Mouse (Mus musculus) kidney, embryonic 15.5 days (tissue): ENCODE results near the gene Gm5796. TPM values are rescaled to one million over a fixed set of nuclear protein-coding genes. Genes with fewer than 3 reads are reported as not detected.
"Not testable (repeated sequence)": the region's sequence is repeated elsewhere in the genome, so short reads cannot be mapped to it uniquely, and the experiment has no call there.

Experiments
- ATAC-seq: fragments of 200-750 bp; cut with Nextera tagmentation; replicated peaks from 2 replicates; pipeline ENCODE4 v1.8.0; 2017; ENCODE audit warnings: moderate TSS enrichment; ENCODE audit not compliant: low FRiP score
- H3K27ac ChIP-seq: fragments of 300-500 bp; sonication (generic); 2 replicates; pipeline ENCODE4 v1.5.1; 2015; ENCODE audit warnings: mild to moderate bottlenecking, inconsistent platforms
- H3K27me3 ChIP-seq: fragments of 300-500 bp; sonication (generic); 2 replicates; pipeline ENCODE4 v1.6.1; 2015; ENCODE audit warnings: inconsistent platforms
- H3K36me3 ChIP-seq: fragments of 300-500 bp; sonication (generic); 2 replicates; pipeline ENCODE4 v1.6.1; 2015; ENCODE audit warnings: inconsistent platforms
- H3K4me1 ChIP-seq: fragments of 300-500 bp; sonication (generic); 2 replicates; pipeline ENCODE4 v1.6.1; 2015; ENCODE audit warnings: inconsistent platforms
- H3K4me2 ChIP-seq: fragments of 300-500 bp; sonication (generic); 2 replicates; pipeline ENCODE4 v1.6.1; 2015; ENCODE audit warnings: moderate library complexity, mild to moderate bottlenecking, inconsistent platforms
- H3K4me3 ChIP-seq: fragments of 300-500 bp; sonication (generic); replicated peaks from 2 replicates; pipeline ENCODE4 v1.5.1; 2015; ENCODE audit warnings: mild to moderate bottlenecking, inconsistent platforms
- H3K9ac ChIP-seq: fragments of 300-500 bp; sonication (generic); 2 replicates; pipeline ENCODE4 v1.6.1; 2015; ENCODE audit warnings: mild to moderate bottlenecking, inconsistent platforms
- H3K9me3 ChIP-seq: fragments of 300-500 bp; sonication (generic); replicated peaks from 2 replicates; pipeline ENCODE4 v1.6.1; 2016; ENCODE audit warnings: inconsistent platforms
- WGBS: fragments of 180-500 bp; shearing (Covaris S2); methylation state at CpG from one replicate; pipeline ENCODE4 v1.1.7; 2015; ENCODE audit warnings: mixed read lengths; 5-methylcytosine and 5-hydroxymethylcytosine counted together
- polyA plus RNA-seq: library from polyadenylated mRNA; unstranded; fragments of >200 nt; fragmentation: Nextera tagmentation; extraction: Ambion mirVana; gene quantifications from 2 replicates; pipeline ENCODE4 v1.2.1, GENCODE M21; 2015

The Gm5796 gene
- polyA plus RNA-seq, result not detected in 2 replicates

DNA sequence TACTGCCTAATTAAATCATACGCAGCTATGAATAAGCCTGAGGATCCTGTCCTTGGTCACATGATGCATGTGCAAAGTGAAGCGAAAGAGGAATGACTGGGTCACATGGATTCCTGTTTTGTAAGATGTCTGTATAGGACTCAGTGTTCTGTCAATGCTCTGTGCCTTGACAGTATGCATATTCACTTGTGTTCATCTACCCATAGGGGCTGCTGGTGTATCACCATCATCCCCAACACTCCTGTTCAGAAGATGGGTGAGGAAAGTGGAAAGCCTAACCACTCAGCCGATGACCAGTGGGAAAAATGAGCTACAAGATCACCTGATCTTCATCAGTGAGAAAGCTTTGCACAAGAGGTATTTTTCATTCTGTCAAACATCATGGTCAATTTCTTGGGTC, at the start of gene Gm5796:
Gm5796 (plus strand) TSS at position 301 of the 400 bp plus-strand sequence.
- H3K27ac ChIP-seq, H3K4me2 ChIP-seq, H3K9ac ChIP-seq, H3K36me3 ChIP-seq, ATAC-seq, H3K9me3 ChIP-seq, H3K4me3 ChIP-seq, H3K4me1 ChIP-seq, H3K27me3 ChIP-seq: not testable (repeated sequence)
- no CpG with 5 or more reads among the region's 3 CpGs for WGBS

DNA sequence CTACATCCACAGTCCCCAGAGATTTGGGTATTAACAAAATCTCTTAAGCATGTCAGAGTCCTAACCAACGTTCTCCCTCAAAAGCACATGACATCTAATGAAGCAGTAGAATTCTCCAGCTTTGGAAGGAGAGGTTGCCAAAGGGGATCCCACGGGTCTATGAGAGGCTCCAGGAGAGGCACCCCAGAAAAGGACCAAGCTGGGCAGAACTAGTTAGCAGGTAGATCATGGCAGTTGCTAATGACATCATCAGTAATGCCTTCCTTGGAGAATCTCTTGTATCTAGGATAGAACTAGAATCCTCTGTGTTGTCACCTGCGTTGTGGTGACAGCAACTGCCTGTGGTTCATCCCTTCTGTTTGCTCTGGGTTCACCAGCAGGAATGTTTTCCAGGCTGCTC, 25.6 kb upstream of the Gm5796 start, which contains the start of gene Gm3099:
Gm3099 (plus strand) TSS at position 301 of the 400 bp plus-strand sequence.
- whole genome bisulfite sequencing, result 78% methylated on average over 2 of the region's 3 CpGs
- H3K4me1 ChIP-seq, ATAC-seq, H3K9ac ChIP-seq, H3K36me3 ChIP-seq, H3K9me3 ChIP-seq, H3K4me3 ChIP-seq, H3K27ac ChIP-seq, H3K27me3 ChIP-seq, H3K4me2 ChIP-seq: not testable (repeated sequence)

DNA sequence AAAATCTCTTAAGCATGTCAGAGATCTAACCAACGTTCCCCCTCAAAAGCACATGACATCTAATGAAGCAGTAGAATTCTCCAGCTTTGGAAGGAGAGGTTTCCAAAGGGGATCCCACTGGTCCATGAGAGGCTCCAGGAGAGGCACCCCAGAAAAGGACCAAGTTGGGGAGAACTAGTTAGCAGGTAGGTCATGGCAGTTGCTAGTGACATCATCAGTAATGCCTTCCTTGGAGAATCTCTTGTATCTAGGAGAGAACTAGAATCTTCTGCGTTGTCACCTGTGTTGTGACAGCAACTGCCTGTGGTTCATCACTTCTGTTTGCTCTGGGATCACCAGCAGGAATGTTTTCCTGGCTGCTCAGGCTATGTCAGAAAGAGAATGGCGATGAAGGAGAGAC, 60.1 kb downstream of the Gm5796 start, which contains the start of gene Gm3115:
Gm3115 (plus strand) TSS at position 301 of the 400 bp plus-strand sequence.
- H3K27ac ChIP-seq, ATAC-seq, H3K27me3 ChIP-seq, H3K4me3 ChIP-seq, H3K4me1 ChIP-seq, H3K9ac ChIP-seq, H3K4me2 ChIP-seq, H3K9me3 ChIP-seq, H3K36me3 ChIP-seq: not testable (repeated sequence)
- 67% methylated on average over 3 of the region's 3 CpGs for whole genome bisulfite sequencing

Other genes starting within 250 kb of the Gm5796 start
- gene Gm3002, start 213.9 kb upstream of the Gm5796 start, polyA plus RNA-seq, result 0.13 and 0.23 TPM in 2 replicates
- not detected in 2 replicates for gene Gm3033, start 177.7 kb upstream of the Gm5796 start, polyA plus RNA-seq
- 0.26 TPM in 1 of 2 replicates, not detected in the other for gene Gm2916, start 139.8 kb upstream of the Gm5796 start, polyA plus RNA-seq
- gene Gm3029, start 92.2 kb upstream of the Gm5796 start, polyA plus RNA-seq, result not detected in 2 replicates
- not detected in 2 replicates for gene Gm3095, start 60.4 kb upstream of the Gm5796 start, polyA plus RNA-seq
- not detected in 2 replicates for gene Gm3099, start 25.5 kb upstream of the Gm5796 start, polyA plus RNA-seq
- gene Gm3115, start 60.2 kb downstream of the Gm5796 start, polyA plus RNA-seq, result not detected in 2 replicates
- not detected in 2 replicates for gene Gm8108, start 86.6 kb downstream of the Gm5796 start, polyA plus RNA-seq
- gene Gm3127, start 141.1 kb downstream of the Gm5796 start, polyA plus RNA-seq, result not detected in 2 replicates
- gene Gm2974, start 158.6 kb downstream of the Gm5796 start, polyA plus RNA-seq, result 0.18 and 0.45 TPM in 2 replicates
- not detected in 2 replicates for gene Gm3138, start 225.7 kb downstream of the Gm5796 start, polyA plus RNA-seq